Mouse (Mus musculus): ENCODE measurements around the gene Fam234a.

Fam234a gene

GRCm38 (mm10) chr17:26162736-26163135 lies 81.3 kb downstream of the Fam234a start:
- DNase-seq = peak; percentile 17

Measured in lung, postnatal 36 days (tissue).